In genomic region chr1:194835238-194835637, GRCm38 (mm10) we compare ENCODE assay signal across 25 mouse cellular contexts.
A peak's percentile ranks its signal among the peaks of the same experiment; 100 is the strongest.
DNase-seq lines count a peak whose midpoint lies in the region; TF ChIP-seq lines count a peak whose summit lies in the region.
"Had no signal": no experiment of that assay in that cellular context is flagged by ENCODE, and none has a peak within 500 bp of the region (broad histone marks: within the 10 kb centered on the region; RNA-seq: fewer than 3 reads in every experiment).

No protein-coding gene starts in this region.

- no peaks in the 10 kb centered on the region for H3K36me3 ChIP-seq in heart, embryonic 10.5 days
- H3K36me3 ChIP-seq: embryonic facial prominence, embryonic 10.5 days; embryonic facial prominence, embryonic 15.5 days; heart, embryonic 13.5 days; hindbrain, embryonic 13.5 days; limb, embryonic 10.5 days; limb, embryonic 15.5 days; liver, embryonic 13.5 days; midbrain, embryonic 13.5 days had no signal

- no peaks in the 10 kb centered on the region for H3K27me3 ChIP-seq in heart, embryonic 10.5 days (ENCODE audit: insufficient read depth, poor library complexity, severe bottlenecking)
- H3K27me3 ChIP-seq: embryonic facial prominence, embryonic 15.5 days; heart, embryonic 13.5 days; hindbrain, embryonic 13.5 days; limb, embryonic 15.5 days; liver, embryonic 13.5 days; midbrain, embryonic 13.5 days had no signal

- H3K4me3 ChIP-seq in heart, embryonic 10.5 days = no peak overlapping the region
- H3K4me3 ChIP-seq: embryonic facial prominence, embryonic 10.5 days; embryonic facial prominence, embryonic 15.5 days; heart, embryonic 13.5 days; hindbrain, embryonic 13.5 days; limb, embryonic 10.5 days; limb, embryonic 15.5 days; liver, embryonic 13.5 days; midbrain, embryonic 13.5 days had no signal

- no peaks in the 10 kb centered on the region for H3K4me1 ChIP-seq in heart, embryonic 10.5 days
- H3K4me1 ChIP-seq: embryonic facial prominence, embryonic 10.5 days; embryonic facial prominence, embryonic 15.5 days; heart, embryonic 13.5 days; hindbrain, embryonic 13.5 days; limb, embryonic 10.5 days; limb, embryonic 15.5 days; midbrain, embryonic 13.5 days had no signal

- no peak for TF ChIP-seq CTCF in brain, embryonic 14.5 days (IDR thresholded peaks at IDR 0.05; ENCODE audit: borderline replicate concordance, extremely low read depth, insufficient read depth, insufficient read length)

- TF ChIP-seq POLR2A in brain, embryonic 14.5 days (IDR thresholded peaks at IDR 0.05; ENCODE audit: borderline replicate concordance, extremely low read depth, insufficient read depth, insufficient read length, poor library complexity, severe bottlenecking) = no peak

- H3K9me3 ChIP-seq in heart, embryonic 10.5 days = no peaks in the 10 kb centered on the region
- H3K9me3 ChIP-seq: embryonic facial prominence, embryonic 10.5 days; embryonic facial prominence, embryonic 15.5 days; heart, embryonic 13.5 days; hindbrain, embryonic 13.5 days; limb, embryonic 10.5 days; limb, embryonic 15.5 days; liver, embryonic 13.5 days; midbrain, embryonic 13.5 days had no signal

- no peak overlapping the region for H3K27ac ChIP-seq in heart, embryonic 10.5 days
- H3K27ac ChIP-seq: embryonic facial prominence, embryonic 10.5 days; embryonic facial prominence, embryonic 15.5 days; heart, embryonic 13.5 days; hindbrain, embryonic 13.5 days; kidney, postnatal 0 days; limb, embryonic 10.5 days; limb, embryonic 15.5 days; liver, embryonic 13.5 days; macrophage; midbrain, embryonic 13.5 days had no signal

- DNase-seq in heart, adult 18-20 months = peak; percentile 36 to 54
- no peak for DNase-seq in heart, embryonic 10.5 days (ENCODE audit: low spot score)
- DNase-seq in brain, adult 2 months (ENCODE audit: low read depth, low spot score) = peak; percentile 40
- peak; percentile 42 for DNase-seq in brain, embryonic 14.5 days (ENCODE audit: low read depth)
- DNase-seq in gastrocnemius, postnatal 10 days = peak; percentile 27
- no peak for DNase-seq in lung, postnatal 25 days (ENCODE audit: low spot score)
- no peak for DNase-seq in layer of hippocampus, postnatal 25 days (ENCODE audit: extremely low spot score in 1 of 2, low spot score in 1 of 2)
- DNase-seq: adrenal gland, adult 2 months; adrenal gland, postnatal 36 days; B cell, adult 2 months; cerebellum, adult 8-10 months; cerebellum, postnatal 25 days; heart, postnatal 4 days; kidney, adult 8-10 months; liver, embryonic 13.5 days; lung, adult 18-20 months had no signal

Comparison
In these comparisons a context has a peak if more than half of its experiments do, and no peak if none do; other contexts are left out.
1. DNase-seq: peak in heart, adult 18-20 months (2 of 2), brain, adult 2 months (single experiment), brain, embryonic 14.5 days (single experiment) and gastrocnemius, postnatal 10 days (single experiment); none in heart, embryonic 10.5 days (single experiment), lung, postnatal 25 days (single experiment) and layer of hippocampus, postnatal 25 days (0 of 2).